Mouse (Mus musculus) hindbrain, embryonic 12.5 days (tissue): ENCODE results near the gene Capn11. TPM values are rescaled to one million over a fixed set of nuclear protein-coding genes. Genes with fewer than 3 reads are reported as not detected.

Experiments used
- ATAC-seq: fragments of 200-750 bp; cut with Nextera tagmentation; 2 replicates; pipeline ENCODE4 v1.8.0; 2017; ENCODE audit warnings: moderate TSS enrichment; ENCODE audit not compliant: low FRiP score
- H3K27ac ChIP-seq: fragments of 300-500 bp; sonication (generic); 2 replicates; pipeline ENCODE4 v1.5.1; 2016; ENCODE audit warnings: mild to moderate bottlenecking
- H3K27me3 ChIP-seq: fragments of 300-500 bp; sonication (generic); 2 replicates; pipeline ENCODE4 v1.6.1; 2016; ENCODE audit warnings: mild to moderate bottlenecking
- H3K36me3 ChIP-seq: fragments of 300-500 bp; sonication (generic); 2 replicates; pipeline ENCODE4 v1.6.1; 2016; ENCODE audit warnings: mild to moderate bottlenecking
- H3K4me1 ChIP-seq: fragments of 300-500 bp; sonication (generic); 2 replicates; pipeline ENCODE4 v1.6.1; 2016
- H3K4me2 ChIP-seq: fragments of 300-500 bp; sonication (generic); replicated peaks from 2 replicates; pipeline ENCODE4 v1.6.1; 2016; ENCODE audit warnings: mild to moderate bottlenecking
- H3K4me3 ChIP-seq: fragments of 300-500 bp; sonication (generic); 2 replicates; pipeline ENCODE4 v1.5.1; 2016; ENCODE audit warnings: mild to moderate bottlenecking
- H3K9ac ChIP-seq: fragments of 300-500 bp; sonication (generic); 2 replicates; pipeline ENCODE4 v1.6.1; 2016; ENCODE audit warnings: mild to moderate bottlenecking, moderate library complexity
- H3K9me3 ChIP-seq: fragments of 300-500 bp; sonication (generic); replicated peaks from 2 replicates; pipeline ENCODE4 v1.6.1; 2016; ENCODE audit warnings: mild to moderate bottlenecking
- WGBS: fragments of 180-500 bp; shearing (Covaris S2); methylation state at CpG from one replicate; pipeline ENCODE4 v1.1.7; 2016; 5-methylcytosine and 5-hydroxymethylcytosine counted together
- polyA plus RNA-seq: library from polyadenylated mRNA; unstranded; fragments of >200 nt; fragmentation: Nextera tagmentation; extraction: Ambion mirVana; gene quantifications from 2 replicates; pipeline ENCODE4 v1.2.1, GENCODE M21; 2016

The Capn11 gene
- polyA plus RNA-seq, 1 experiment from 2014 or later = 1.4 TPM

DNA sequence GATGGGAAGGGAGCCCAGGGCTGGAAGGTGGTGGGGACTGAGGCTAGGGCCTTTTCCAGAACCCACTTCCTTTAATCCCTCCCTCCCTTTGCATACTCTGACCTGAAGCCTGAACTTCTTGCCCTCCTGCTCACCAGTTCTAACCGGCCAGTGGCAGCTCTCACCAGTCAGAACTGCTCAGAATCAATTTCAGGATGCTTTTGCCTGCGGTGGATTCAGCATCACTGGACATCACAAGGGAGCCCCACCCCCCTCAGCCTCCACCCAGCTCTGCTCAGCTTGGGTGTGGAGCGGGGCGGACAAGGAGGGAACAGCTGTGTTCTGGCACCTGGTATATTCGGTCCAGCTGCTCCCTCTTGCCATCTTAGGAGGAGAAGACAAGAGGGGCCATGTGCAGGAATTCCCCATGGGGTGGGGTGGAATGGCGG, 57.2 kb downstream of the Capn11 start, which contains the start of gene Mymx:
Gene Mymx (minus strand): TSS at position 226 of the 428 bp plus-strand sequence.
- peaks cover 30% of the 10 kb centered on the region for H3K4me1 ChIP-seq
- peak within 1 kb of the TSS; percentile 36; the same call in 1 of the 2 replicates for H3K9ac ChIP-seq
- H3K36me3 ChIP-seq = no peaks in the 10 kb centered on the region
- ATAC-seq = peak; percentile 58
- no peak within 1 kb of the TSS for H3K27ac ChIP-seq
- H3K4me2 ChIP-seq = no peak within 1 kb of the TSS
- H3K4me3 ChIP-seq = no peak within 1 kb of the TSS
- peaks cover 26% of the 10 kb centered on the region for H3K27me3 ChIP-seq
- no peaks in the 10 kb centered on the region for H3K9me3 ChIP-seq
- 26% methylated on average over 6 of the region's 6 CpGs for WGBS

DNA sequence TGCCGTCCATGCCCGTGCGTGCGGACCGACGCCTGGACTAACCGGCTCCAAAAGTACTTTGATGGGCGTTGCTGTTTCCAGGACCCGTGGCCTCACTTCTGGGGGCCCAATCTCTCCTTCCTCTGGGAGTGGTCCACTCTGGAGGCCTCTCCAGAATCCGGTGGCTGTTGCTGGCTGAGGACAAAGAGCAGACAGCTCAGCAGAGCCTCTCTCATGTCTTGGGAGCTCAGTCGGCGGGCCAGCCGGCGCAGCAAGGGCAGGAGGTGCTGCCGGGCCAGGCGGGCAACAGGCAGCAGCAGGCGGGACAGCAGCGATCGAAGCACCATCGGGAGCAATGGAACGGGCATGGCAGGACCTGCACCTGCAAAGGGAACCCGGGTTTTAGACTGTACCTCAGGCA, 57.8 kb downstream of the Capn11 start:
- Histone ChIP-seq H3K27me3 (peaks cover 26% of the 10 kb centered on the region), H3K4me2 (no peak overlapping the region), H3K4me1 (peaks cover 33% of the 10 kb centered on the region), H3K4me3 (no peak overlapping the region), H3K9me3 (no peaks in the 10 kb centered on the region), H3K27ac (no peak overlapping the region), H3K9ac (no peak overlapping the region), H3K36me3 (no peaks in the 10 kb centered on the region)
- 9% methylated on average over 22 of the region's 22 CpGs for WGBS
- ATAC-seq = no peak

DNA sequence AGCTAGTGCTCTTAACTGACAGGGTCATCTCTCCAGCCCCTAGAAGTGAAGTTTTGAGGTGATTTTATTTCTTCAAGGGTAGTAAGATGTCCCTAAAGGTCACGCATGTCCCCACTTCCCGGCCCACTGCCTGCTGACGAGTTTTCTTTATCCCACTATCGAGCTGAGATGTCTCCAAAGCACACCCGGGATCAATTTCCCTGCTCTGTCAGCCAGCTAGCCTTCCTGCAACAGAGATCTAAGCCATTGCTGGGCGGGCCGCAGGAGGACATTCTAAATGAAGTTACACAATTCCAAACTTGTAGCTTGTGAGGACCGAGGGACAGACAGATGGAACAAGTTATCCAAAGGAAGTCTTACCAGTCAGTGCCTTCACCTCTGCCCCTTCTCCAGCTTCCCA, 58.9 kb downstream of the Capn11 start:
- no peak overlapping the region for H3K4me2 ChIP-seq

DNA sequence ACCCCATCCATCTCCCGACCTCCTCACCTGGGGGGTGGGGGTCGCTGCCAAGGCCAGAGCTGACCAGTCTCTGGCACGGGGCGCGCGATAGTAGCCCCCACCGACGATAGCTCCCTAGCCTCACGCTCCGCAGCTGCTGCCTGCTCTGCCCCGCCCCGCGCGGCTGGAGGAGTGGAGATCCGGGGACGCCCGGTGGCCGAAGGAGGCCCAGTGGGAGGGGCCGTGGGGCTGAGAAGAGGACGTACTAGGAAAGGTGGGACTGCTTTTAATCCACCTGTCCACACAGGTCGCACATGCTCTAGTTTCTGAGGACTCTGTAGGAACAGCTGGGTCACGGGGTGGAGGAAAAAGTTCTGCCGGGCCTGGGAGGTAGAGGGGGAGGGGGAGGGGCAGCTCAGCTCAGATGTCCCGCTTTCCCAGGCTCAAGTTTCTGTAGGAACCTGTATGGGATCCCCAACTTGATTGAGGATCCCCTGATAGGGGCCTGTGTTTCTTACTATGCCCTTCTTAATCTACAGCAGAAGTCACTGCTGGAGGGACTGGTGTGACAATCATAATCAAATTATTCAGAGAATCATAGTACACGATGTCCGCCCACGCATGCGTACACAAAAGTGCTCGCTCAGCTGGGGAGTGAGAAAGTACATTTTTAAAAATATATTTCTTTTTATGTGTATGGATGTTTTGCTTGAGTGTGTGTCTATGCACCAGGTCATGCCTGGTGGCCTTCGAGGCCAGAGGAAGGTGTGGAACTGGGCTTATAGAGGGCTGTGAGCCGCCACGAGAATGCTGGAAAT, 59.5 kb downstream of the Capn11 start, which contains the start of gene Slc29a1:
Gene Slc29a1 (minus strand): TSS at position 161 of the 797 bp plus-strand sequence.
- Histone ChIP-seq H3K9me3 (no peaks in the 10 kb centered on the region), H3K27ac (no peak within 1 kb of the TSS), H3K4me1 (peaks cover 45% of the 10 kb centered on the region), H3K36me3 (no peaks in the 10 kb centered on the region), H3K4me3 (peak within 1 kb of the TSS; percentile 23), H3K4me2 (peak within 1 kb of the TSS; percentile 61), H3K27me3 (peaks cover 35% of the 10 kb centered on the region), H3K9ac (peak within 1 kb of the TSS; percentile 44; the same call in 1 of the 2 replicates)
- WGBS = 14% methylated on average over 31 of the region's 32 CpGs
- 0 out of 2 replicates have a peak, but pooled peaks have one; percentile 21 for ATAC-seq

More for the DNA sequence above, 58.9 kb downstream of the Capn11 start:
- no peak overlapping the region for H3K27ac ChIP-seq
- no peak for ATAC-seq
- peaks cover 38% of the 10 kb centered on the region for H3K4me1 ChIP-seq
- WGBS = 49% methylated on average over 8 of the region's 8 CpGs
- no peak overlapping the region for H3K4me3 ChIP-seq
- H3K9me3 ChIP-seq = no peaks in the 10 kb centered on the region
- no peaks in the 10 kb centered on the region for H3K36me3 ChIP-seq
- H3K9ac ChIP-seq = no peak overlapping the region
- peaks cover 30% of the 10 kb centered on the region for H3K27me3 ChIP-seq

DNA sequence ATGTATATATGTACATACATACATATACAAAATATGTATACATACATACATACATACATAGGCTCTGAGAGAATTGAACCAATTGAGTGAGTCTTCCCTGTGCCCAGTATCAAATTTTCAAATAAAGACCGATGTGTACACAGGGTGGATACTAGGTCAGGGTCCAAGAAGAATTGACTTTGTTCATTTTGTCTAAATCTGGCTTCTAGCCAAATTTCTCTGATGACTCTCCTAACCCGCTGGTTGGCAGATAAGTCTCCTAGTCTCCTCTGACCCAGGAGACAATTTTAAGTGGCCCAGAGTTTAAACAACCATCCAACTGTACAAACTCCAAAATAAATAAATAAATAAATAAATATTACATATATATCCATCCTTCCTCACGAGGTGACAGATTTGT, 60.2 kb downstream of the Capn11 start:
- Histone ChIP-seq H3K27ac (no peak overlapping the region), H3K27me3 (peaks cover 43% of the 10 kb centered on the region), H3K4me3 (no peak overlapping the region), H3K9me3 (no peaks in the 10 kb centered on the region), H3K4me2 (peak overlapping the region; percentile 61; the same call in 1 of the 2 replicates), H3K4me1 (peaks cover 51% of the 10 kb centered on the region), H3K9ac (no peak overlapping the region), H3K36me3 (no peaks in the 10 kb centered on the region)
- no peak for ATAC-seq
- WGBS = 51% methylated on average over 3 of the region's 3 CpGs

DNA sequence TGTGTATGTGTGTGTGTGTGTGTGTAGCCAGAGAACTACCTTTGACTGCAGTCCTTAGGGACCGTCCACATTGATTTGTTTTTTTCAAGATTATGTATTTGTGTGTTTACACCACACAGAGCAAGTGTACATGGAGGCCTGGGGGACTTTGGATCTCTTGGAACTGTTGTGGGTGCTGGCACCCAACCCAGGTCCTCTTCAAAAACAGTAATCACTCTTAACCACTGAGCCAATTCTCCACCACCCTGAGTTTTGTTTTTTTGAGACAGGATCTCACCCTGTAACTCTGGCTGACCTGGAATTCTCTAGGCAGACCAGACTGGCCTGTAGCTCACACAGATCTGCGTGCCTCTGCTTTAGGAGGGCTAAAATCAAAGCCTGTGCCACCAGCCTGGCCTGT, 60.7 kb downstream of the Capn11 start:
- ATAC-seq = no peak
- Histone ChIP-seq H3K9ac (no peak overlapping the region), H3K4me1 (peaks cover 56% of the 10 kb centered on the region), H3K9me3 (no peaks in the 10 kb centered on the region), H3K4me2 (no peak overlapping the region), H3K4me3 (no peak overlapping the region), H3K36me3 (no peaks in the 10 kb centered on the region), H3K27ac (no peak overlapping the region; the same call in 1 of the 2 replicates), H3K27me3 (peaks cover 48% of the 10 kb centered on the region)
- 88% methylated on average over 2 of the region's 2 CpGs for whole genome bisulfite sequencing

DNA sequence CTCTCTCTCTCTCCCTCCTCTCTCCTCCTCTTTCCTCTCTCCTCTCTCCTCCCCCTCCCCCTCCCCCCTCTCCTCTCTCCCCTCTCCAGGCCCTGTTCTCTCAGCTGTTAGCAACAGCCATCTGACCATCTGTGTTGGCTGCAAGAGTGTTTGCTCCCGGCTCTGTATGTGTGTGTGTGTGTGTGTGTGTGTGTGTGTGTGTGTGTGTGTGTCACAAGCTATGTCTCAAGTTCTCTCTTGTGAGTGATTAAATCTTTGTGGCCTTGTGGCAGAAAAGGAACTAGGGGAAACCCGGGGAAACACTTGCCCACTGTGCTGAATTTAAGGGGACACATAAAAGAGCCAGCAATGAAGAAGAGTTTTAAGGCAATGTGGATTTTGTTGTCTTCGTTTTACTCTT, 61.3 kb downstream of the Capn11 start:
- H3K4me1 ChIP-seq = peaks cover 60% of the 10 kb centered on the region
- 46% methylated on average over 3 of the region's 3 CpGs for WGBS
- no peak overlapping the region for H3K4me3 ChIP-seq
- ATAC-seq = no peak
- H3K27me3 ChIP-seq = peaks cover 51% of the 10 kb centered on the region
- no peak overlapping the region for H3K4me2 ChIP-seq
- H3K9ac ChIP-seq = no peak overlapping the region
- no peaks in the 10 kb centered on the region for H3K36me3 ChIP-seq
- no peak overlapping the region; the same call in 1 of the 2 replicates for H3K27ac ChIP-seq
- no peaks in the 10 kb centered on the region for H3K9me3 ChIP-seq

DNA sequence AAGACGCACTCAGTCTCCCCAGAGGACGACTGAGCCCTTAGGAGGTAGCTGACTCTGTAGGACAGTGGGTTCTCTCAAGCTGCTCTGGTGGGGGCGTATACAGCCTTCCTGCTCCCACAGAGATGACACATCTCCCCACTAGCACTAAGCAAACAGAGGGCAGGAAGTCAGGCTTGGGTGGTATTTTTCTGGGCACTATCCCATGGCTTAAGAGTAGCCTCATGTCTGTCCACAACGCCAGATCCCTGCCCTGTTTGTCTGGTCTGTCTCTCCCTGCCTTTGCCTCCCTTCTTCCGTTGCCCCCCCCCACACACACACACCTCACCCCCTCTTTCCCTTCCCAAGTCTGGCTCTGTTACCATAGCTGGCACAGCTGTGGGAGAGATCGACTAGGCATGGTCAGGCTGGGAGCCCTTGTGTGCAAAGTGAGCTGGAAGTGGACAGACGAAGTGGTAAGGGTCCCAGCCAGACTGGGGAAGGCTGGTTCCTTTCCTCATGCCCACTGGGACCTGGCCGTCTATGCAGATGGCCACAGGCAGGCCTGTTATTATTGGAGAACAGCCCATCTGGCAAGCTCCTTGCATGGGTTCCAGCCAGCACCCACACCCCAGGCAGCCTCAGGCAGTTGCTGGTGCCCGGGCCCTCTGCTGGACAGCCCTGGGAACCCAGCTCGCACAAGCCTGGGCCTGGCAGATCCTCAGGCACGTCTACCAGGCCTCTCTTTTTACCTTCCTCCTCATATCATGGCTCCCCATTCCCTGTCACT, 62.3 kb downstream of the Capn11 start:
- Histone ChIP-seq H3K27me3 (peaks cover 50% of the 10 kb centered on the region), H3K9ac (no peak overlapping the region), H3K9me3 (no peaks in the 10 kb centered on the region), H3K36me3 (no peaks in the 10 kb centered on the region), H3K27ac (peak overlapping the region; percentile 42), H3K4me1 (peaks cover 64% of the 10 kb centered on the region), H3K4me3 (no peak overlapping the region), H3K4me2 (no peak overlapping the region)
- no peak for ATAC-seq
- WGBS = 23% methylated on average over 11 of the region's 11 CpGs

DNA sequence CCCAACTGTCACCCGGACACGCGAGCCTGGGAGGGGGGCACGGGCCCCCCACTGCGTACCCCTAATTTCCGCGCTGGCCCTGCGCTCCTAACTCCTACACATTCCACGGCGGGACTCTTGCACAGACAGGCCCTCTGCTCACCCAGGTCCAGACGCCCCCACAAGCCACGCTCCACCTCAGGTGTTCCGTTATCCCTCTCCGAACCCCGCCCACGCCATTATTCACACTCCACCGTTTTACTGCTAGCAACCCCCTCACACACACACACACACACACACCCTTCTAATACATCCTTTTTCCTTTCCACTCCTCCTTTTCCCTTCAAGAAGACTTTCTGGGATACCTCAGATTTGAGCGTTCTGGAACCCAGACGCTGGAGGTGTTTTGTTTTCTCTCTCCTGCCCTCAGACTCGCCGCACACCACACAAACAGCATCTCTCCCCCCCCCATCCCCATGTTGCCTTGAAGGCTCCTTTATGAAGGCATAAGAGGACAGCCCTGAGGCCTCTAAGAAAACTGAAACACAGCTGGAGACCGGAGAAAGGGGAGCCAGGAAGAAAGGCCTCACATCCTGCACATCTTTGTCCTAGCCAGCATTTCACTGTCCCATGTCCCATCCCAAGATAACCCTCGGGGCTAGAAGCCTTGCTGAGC, 63.3 kb downstream of the Capn11 start:
- Histone ChIP-seq H3K4me1 (peaks cover 59% of the 10 kb centered on the region), H3K36me3 (no peaks in the 10 kb centered on the region), H3K9ac (peak overlapping the region; percentile 69), H3K27me3 (peaks cover 40% of the 10 kb centered on the region), H3K9me3 (no peaks in the 10 kb centered on the region), H3K4me2 (peak overlapping the region; percentile 86), H3K4me3 (peak overlapping the region; percentile 48), H3K27ac (0 out of 2 replicates have a peak overlapping the region, but pooled peaks have one; percentile 18)
- ATAC-seq = peak; percentile 12
- WGBS = 4% methylated on average over 23 of the region's 23 CpGs

DNA sequence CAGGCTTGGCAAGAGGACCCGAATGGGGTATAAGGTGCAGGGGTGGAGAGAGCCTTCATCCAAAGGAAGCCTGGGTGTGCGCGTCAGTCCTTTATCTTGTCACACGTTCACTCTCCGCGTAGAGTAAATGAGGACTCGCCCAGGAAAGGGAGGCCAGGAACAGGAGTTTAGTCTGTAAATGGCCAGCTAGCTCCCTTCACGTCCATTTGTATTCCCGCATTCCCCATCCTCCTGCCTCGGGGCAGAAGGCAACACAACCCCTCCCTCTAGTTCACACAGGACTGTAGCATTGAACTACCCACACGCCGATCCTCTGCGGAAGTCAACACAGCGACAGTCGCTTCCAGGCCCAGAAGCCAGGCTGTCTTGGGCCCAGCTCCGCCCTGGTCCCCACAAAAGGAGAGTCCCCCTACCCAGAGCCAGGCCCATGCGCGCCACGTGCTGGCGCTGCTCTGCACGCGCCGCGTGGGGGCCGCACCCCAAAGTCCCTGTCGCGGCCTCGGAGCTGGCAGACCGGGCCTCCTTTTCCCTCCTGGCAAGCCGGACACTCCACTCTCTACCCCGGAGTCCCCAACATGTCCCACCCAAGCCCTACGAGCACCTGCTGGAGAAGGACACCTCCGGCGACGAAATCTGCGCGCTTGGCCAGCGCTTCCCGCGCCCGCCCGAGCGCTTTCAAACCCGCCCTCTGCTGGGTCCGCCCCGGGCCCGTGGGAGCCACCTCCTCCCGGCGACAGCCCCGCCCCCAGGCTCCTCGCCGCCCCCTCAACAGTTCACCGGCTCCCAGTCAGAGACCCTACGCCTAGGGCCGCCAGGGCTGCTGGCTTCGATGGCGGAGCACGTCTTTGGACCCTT, 64.0 kb downstream of the Capn11 start:
- peaks cover 59% of the 10 kb centered on the region for H3K4me1 ChIP-seq

DNA sequence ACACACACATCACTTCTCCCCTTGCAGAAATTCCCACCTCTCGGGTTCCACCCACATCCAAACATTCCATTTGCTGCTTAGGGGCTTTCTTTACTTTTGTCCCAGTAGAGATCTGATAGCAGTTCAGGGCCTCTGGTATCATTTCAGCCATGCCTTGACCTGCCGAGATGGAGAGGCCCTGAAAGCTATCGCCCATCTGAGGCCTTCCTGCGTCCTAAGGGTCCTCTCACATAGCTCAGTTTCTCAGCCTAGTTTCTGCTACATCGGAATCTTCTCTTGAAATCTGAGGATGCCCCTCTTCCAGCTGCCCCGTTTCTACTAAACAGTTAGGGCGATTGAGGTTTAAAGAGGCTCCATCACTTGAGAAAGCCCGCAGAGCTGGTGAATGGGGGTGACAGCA, 64.9 kb downstream of the Capn11 start:
- peaks cover 51% of the 10 kb centered on the region for H3K4me1 ChIP-seq

More for the DNA sequence above, 64.0 kb downstream of the Capn11 start:
- peak overlapping the region; percentile 48 for H3K4me3 ChIP-seq
- no peaks in the 10 kb centered on the region for H3K9me3 ChIP-seq
- no peak overlapping the region; the same call in 1 of the 2 replicates for H3K27ac ChIP-seq
- H3K4me2 ChIP-seq = peak overlapping the region; percentile 86
- no peaks in the 10 kb centered on the region for H3K36me3 ChIP-seq
- H3K9ac ChIP-seq = peak overlapping the region; percentile 69
- ATAC-seq = peak; percentile 53
- H3K27me3 ChIP-seq = peaks cover 33% of the 10 kb centered on the region
- 2% methylated on average over 58 of the region's 58 CpGs for WGBS

More for the DNA sequence above, 64.9 kb downstream of the Capn11 start:
- Histone ChIP-seq H3K9ac (no peak overlapping the region), H3K9me3 (no peaks in the 10 kb centered on the region), H3K4me3 (0 out of 2 replicates have a peak overlapping the region, but pooled peaks have one; percentile 48), H3K27ac (no peak overlapping the region), H3K27me3 (peaks cover 30% of the 10 kb centered on the region), H3K4me2 (peak overlapping the region; percentile 86), H3K36me3 (no peaks in the 10 kb centered on the region)
- 43% methylated on average over 8 of the region's 8 CpGs for WGBS
- no peak for ATAC-seq
